Mouse (Mus musculus): Measurements from ENCODE around the gene Bphl. TPM values are rescaled to one million over a fixed set of nuclear protein-coding genes. Genes with fewer than 3 reads are reported as not detected.

Gene Bphl
- polyA plus RNA-seq, 1 experiment, result 51.4 TPM

DNA sequence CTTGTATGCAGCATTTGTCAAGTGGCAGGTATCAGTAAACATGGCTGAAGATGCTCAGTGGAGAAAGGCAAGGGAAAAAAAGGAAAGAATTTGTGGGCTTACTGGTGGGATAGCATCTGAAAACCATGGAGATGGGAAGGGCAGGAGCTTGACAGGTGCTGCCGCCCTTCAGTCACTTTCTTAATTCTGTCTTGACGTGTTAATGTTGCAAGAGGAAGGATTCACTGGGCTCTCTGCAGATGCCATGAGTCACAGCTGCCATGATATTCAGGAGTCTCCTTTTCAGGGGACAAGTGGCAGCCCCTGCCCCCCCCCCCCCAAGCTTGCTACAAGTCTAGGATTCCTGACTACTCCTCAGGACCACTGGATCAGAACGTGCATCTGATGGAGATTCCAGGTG lies 74.5 kb downstream of the Bphl start:
- H3K4me1 ChIP-seq (ENCODE audit: control insufficient read depth, insufficient read depth, low read length), result no peaks in the 10 kb centered on the region
- TF ChIP-seq CTCF (IDR thresholded peaks at IDR 0.05; ENCODE audit: extremely low read depth, insufficient read depth, low read length) (no peak), POLR2A (IDR thresholded peaks at IDR 0.05; ENCODE audit: extremely low read depth, insufficient read depth, low read length) (no peak)
- no peak overlapping the region for H3K4me3 ChIP-seq (ENCODE audit: insufficient read depth, low read length)
- no peak overlapping the region for H3K27ac ChIP-seq (ENCODE audit: insufficient read depth, low read length)

DNA sequence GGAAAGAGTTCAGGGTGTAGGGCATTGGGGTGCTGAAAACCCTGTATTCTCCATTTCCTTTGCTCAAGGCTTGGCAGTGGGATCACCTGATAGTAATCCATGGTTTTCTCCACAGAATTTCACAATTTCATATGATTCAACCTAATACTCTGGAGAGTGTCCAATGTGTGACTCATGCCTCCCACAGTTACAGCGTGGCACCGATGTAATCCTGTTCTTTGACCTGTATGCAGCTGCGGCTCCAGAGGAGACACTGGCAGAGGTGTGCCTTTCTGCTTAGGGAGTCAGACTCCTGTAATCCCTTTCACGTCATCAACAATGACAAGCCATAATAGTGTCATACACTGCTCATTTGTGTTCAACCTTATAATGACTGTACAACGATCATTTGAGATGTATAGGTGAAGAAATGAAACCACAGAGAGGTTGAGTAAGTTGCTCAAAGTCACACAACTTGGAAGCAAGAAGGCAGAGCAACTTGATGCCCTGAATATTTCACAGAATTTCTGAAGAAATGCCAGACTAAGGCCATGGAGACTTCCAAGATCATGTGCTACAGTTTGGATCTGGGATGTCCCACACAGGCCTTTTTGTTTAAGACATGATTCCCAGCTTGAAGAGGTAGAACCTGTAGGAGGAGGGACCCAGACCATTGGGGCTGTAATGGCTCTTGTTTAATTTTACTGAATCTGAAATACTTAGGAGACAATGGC lies 75.1 kb downstream of the Bphl start:
- TF ChIP-seq CTCF (IDR thresholded peaks at IDR 0.05; ENCODE audit: extremely low read depth, insufficient read depth, low read length) (no peak), POLR2A (IDR thresholded peaks at IDR 0.05; ENCODE audit: extremely low read depth, insufficient read depth, low read length) (no peak)
- H3K4me3 ChIP-seq (ENCODE audit: insufficient read depth, low read length), result no peak overlapping the region

DNA sequence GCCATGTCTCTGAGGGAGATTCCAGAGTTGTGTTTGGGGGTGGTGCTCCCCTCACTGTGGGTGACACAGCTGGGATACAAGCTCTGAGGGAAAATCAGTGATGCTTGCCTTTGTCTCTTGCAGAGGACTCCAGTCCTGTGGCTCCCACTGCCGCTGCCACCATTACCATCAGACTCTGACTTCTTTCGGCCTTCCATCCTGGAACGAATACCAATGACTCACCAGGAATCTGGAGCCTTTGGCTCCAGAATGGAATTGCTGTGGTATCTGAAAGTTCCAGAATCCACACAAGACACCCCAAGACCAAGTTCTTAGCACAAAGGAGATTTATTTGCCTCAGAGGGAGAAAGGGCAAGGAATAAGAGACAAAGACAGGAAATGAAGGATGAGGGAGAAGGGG lies 75.7 kb downstream of the Bphl start:
- H3K27ac ChIP-seq (ENCODE audit: insufficient read depth, low read length), result no peak overlapping the region

More for the DNA sequence above, 75.1 kb downstream of the Bphl start:
- Histone ChIP-seq H3K27ac (ENCODE audit: insufficient read depth, low read length) (no peak overlapping the region), H3K4me1 (ENCODE audit: control insufficient read depth, insufficient read depth, low read length) (no peaks in the 10 kb centered on the region)

DNA sequence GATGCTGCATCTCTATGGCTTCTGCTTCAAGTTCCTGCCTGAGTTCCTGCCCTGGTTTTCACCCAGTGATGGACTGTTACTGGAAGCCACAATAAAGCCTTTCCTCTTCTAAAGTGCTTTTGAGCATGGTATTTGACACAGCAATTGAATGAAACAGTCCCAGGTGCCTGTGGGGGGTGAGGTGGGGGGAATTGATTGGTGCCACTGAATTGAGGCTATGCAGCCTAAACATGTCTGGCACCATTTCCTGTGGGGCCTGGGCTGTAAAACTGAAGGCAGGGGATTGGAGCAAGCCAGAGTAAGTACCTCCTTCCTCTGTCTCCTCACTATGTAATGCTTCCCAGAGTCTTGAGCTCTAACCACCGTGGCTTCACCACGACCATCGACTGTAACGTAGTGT lies 77.3 kb downstream of the Bphl start:
- H3K4me3 ChIP-seq (ENCODE audit: insufficient read depth, low read length), result no peak overlapping the region
- H3K27ac ChIP-seq (ENCODE audit: insufficient read depth, low read length), result no peak overlapping the region
- H3K4me1 ChIP-seq (ENCODE audit: control insufficient read depth, insufficient read depth, low read length), result no peaks in the 10 kb centered on the region
- TF ChIP-seq POLR2A (IDR thresholded peaks at IDR 0.05; ENCODE audit: extremely low read depth, insufficient read depth, low read length) (no peak), CTCF (IDR thresholded peaks at IDR 0.05; ENCODE audit: extremely low read depth, insufficient read depth, low read length) (no peak)

More for the DNA sequence above, 75.7 kb downstream of the Bphl start:
- TF ChIP-seq CTCF (IDR thresholded peaks at IDR 0.05; ENCODE audit: extremely low read depth, insufficient read depth, low read length) (no peak), POLR2A (IDR thresholded peaks at IDR 0.05; ENCODE audit: extremely low read depth, insufficient read depth, low read length) (no peak)
- no peaks in the 10 kb centered on the region for H3K4me1 ChIP-seq (ENCODE audit: control insufficient read depth, insufficient read depth, low read length)
- H3K4me3 ChIP-seq (ENCODE audit: insufficient read depth, low read length), result no peak overlapping the region

DNA sequence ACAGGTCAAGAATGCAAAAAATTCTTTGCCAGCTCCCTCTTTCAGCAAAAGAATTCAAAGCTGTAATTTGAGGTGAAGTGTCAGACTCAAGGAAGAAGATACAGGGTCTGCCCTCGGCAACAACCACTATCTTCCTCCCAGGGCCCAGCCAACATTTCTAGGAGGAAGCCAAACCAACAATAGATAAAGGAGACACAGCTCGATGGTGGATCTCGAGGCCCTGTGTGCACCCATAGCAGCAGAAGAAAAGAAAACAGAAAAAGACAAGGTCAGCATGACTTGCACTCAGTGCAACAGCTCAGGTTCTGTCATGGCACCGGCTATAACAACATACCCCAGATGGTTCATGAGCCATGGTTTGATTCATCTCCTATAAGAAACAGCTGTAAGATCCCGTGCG lies 79.1 kb downstream of the Bphl start:
- no peak overlapping the region for H3K27ac ChIP-seq (ENCODE audit: insufficient read depth, low read length)
- TF ChIP-seq CTCF (IDR thresholded peaks at IDR 0.05; ENCODE audit: extremely low read depth, insufficient read depth, low read length) (no peak), POLR2A (IDR thresholded peaks at IDR 0.05; ENCODE audit: extremely low read depth, insufficient read depth, low read length) (no peak)
- no peaks in the 10 kb centered on the region for H3K4me1 ChIP-seq (ENCODE audit: control insufficient read depth, insufficient read depth, low read length)
- no peak overlapping the region for H3K4me3 ChIP-seq (ENCODE audit: insufficient read depth, low read length)

DNA sequence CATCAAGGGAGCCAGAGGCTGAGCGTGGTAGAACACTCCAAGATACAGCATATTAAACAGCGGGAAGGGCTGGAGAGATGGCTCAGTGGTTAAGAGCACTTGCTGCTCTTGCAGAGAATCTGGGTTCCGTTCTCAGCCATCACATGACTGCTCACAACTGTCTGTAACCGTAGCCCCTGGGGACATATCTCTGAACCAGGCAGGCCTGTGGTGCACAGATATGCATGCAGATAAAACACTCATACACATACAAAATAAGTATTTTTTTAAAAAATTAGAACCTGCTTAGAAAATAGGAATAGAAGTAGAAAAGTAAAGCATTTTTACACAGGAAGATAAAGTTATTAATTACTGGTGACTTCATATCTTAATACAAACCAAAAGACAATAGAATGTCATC lies 81.4 kb downstream of the Bphl start:
- TF ChIP-seq POLR2A (IDR thresholded peaks at IDR 0.05; ENCODE audit: extremely low read depth, insufficient read depth, low read length) (no peak), CTCF (IDR thresholded peaks at IDR 0.05; ENCODE audit: extremely low read depth, insufficient read depth, low read length) (no peak)
- H3K4me1 ChIP-seq (ENCODE audit: control insufficient read depth, insufficient read depth, low read length), result no peaks in the 10 kb centered on the region
- H3K27ac ChIP-seq (ENCODE audit: insufficient read depth, low read length), result no peak overlapping the region
- H3K4me3 ChIP-seq (ENCODE audit: insufficient read depth, low read length), result no peak overlapping the region

DNA sequence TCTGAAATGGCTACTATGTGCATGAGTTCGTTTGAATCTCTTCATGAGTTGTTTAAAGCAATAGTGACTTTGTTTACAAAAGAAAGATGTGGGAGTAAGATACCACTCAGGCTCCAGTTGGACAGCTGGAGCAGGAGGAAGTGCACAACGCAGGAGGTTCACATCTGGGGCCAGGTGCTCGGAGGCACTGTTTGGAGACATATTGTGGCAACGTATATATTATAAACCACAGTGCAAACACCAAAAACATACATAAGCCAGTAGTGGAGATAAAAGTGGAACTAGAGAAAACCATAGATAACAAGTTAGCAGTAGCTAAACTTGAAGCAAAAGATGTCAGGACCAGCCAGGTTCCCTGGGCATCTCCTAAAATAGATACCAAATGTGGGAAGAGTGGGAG lies 82.0 kb downstream of the Bphl start:
- no peaks in the 10 kb centered on the region for H3K4me1 ChIP-seq (ENCODE audit: control insufficient read depth, insufficient read depth, low read length)
- H3K27ac ChIP-seq (ENCODE audit: insufficient read depth, low read length), result no peak overlapping the region
- no peak overlapping the region for H3K4me3 ChIP-seq (ENCODE audit: insufficient read depth, low read length)
- TF ChIP-seq CTCF (IDR thresholded peaks at IDR 0.05; ENCODE audit: extremely low read depth, insufficient read depth, low read length), result no peak
- TF ChIP-seq POLR2A (IDR thresholded peaks at IDR 0.05; ENCODE audit: extremely low read depth, insufficient read depth, low read length), result no peak

DNA sequence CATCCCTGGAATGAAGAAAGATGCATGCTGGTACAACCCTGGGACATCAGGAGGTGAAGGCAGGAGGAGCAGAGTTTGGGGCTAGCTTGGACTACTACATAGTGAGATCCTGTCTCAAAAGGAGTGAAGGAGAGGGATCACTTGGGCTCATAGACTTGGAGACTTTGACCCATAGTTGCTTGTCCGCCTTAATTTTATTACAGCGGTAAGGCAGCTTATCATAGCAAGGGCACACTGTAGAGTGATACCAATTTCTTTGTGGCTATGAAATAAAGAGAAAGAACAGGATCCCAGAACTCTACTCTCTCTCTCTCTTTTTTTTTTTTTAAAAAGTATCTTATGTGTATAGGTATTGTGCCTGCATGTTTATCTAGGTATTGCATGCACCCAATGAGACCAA lies 83.1 kb downstream of the Bphl start:
- Histone ChIP-seq H3K27ac (ENCODE audit: insufficient read depth, low read length) (no peak overlapping the region), H3K4me3 (ENCODE audit: insufficient read depth, low read length) (no peak overlapping the region), H3K4me1 (ENCODE audit: control insufficient read depth, insufficient read depth, low read length) (no peaks in the 10 kb centered on the region)
- TF ChIP-seq POLR2A (IDR thresholded peaks at IDR 0.05; ENCODE audit: extremely low read depth, insufficient read depth, low read length) (no peak), CTCF (IDR thresholded peaks at IDR 0.05; ENCODE audit: extremely low read depth, insufficient read depth, low read length) (no peak)

Other genes with a start within 250 kb of the Bphl start
- gene Serpinb6e, start 194.2 kb upstream of the Bphl start, polyA plus RNA-seq (2012; rRNA removed), result not detected in 2 replicates
- gene Serpinb6c, start 131.9 kb upstream of the Bphl start, polyA plus RNA-seq (2012; rRNA removed), result 0.28 and 0.44 TPM in 2 replicates
- 8.2 and 8.8 TPM in 2 replicates for gene Nqo2, start 72.9 kb upstream of the Bphl start, polyA plus RNA-seq (2012; rRNA removed)
- 2.8 and 3.2 TPM in 2 replicates for gene Ripk1, start 35.2 kb upstream of the Bphl start, polyA plus RNA-seq (2012; rRNA removed)
- gene Serpinb6a, start 34.8 kb upstream of the Bphl start, polyA plus RNA-seq (2012; rRNA removed), result 47.0 and 50.5 TPM in 2 replicates
- 1,313 and 1,351 TPM in 2 replicates for gene Tubb2a, start 40.4 kb downstream of the Bphl start, polyA plus RNA-seq (2012; rRNA removed)
- gene Tubb2b, start 92.9 kb downstream of the Bphl start, polyA plus RNA-seq (2012; rRNA removed), result 264 and 334 TPM in 2 replicates
- gene Psmg4, start 125.4 kb downstream of the Bphl start, polyA plus RNA-seq (2012; rRNA removed), result 37.3 and 42.2 TPM in 2 replicates

Data from cortical plate, adult 2 months (tissue).